Mouse (Mus musculus) left cerebral cortex, adult 18-20 months (tissue): ENCODE data around the gene Cyp11a1. TPM values are rescaled to one million over a fixed set of nuclear protein-coding genes. Genes with fewer than 3 reads are reported as not detected.

ENCODE experiments used
- DNase-seq, 2 experiments: peaks; one replicate each; pipeline ENCODE4 v3.0.0; 2021 to 2022; ENCODE audit warnings: low spot score in 2 of 2, mixed read lengths in 1 of 2
- total RNA-seq, 2 experiments: library from RNA; stranded (reverse); gene quantifications; 2 replicates each; pipeline ENCODE4 v1.2.3; 2021

Cyp11a1 gene
- total RNA-seq, 2 experiments from 2014 or later: 1.8 to 2.7 TPM

DNA sequence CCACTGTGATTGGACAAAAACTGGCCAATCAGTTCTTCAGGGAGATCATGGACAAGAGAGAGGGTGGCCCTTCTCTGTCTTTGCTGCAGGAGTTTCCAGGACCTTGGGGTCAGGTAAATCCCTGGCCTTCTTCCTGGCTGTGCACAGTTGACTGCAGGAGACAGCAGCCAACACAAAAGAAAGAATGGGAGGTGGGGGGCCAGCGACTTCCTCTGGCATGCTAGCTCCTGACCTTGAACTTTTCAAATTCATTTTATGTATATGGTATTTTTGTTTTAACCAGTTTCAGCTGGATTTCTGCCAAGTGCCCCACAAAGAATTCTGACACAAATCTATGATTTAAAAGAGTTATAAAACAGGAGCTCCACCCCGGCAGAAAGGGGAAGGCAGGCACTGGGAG, 2.9 kb upstream of the Cyp11a1 start:
- no peak for DNase-seq

DNA sequence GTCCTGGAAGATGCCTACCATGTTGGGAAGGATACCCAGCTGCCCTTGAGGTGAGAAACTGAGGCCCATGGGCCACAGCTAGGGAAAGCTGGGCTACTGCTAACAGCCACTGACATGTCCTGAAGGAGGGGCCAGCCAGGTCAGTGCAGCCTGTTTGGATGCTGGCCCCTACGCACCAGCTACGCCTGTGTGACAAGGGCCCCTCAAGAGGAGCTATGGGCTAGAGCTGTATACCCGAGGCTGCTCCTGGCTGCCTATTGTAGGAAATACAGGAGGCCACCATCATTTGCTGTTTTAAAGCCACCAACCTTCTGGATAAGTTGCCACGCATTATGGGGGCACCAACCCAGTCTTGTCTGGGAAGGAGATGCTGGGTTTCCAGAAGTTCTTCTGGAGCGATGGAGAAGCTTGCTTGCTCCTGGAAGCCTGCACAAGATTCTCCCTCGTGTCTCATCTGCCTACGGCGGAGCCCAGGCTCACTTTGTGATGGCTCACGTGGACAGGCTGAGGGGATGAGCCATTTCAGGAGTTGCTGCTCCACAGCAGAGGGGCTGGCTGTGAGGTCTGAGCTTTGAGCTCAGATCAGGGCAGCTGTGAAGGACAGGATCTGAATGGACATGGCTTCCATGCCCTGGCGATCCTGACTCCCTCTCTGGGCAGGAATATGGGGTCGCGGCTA, 2.3 kb downstream of the Cyp11a1 start:
- no peak for DNase-seq

DNA sequence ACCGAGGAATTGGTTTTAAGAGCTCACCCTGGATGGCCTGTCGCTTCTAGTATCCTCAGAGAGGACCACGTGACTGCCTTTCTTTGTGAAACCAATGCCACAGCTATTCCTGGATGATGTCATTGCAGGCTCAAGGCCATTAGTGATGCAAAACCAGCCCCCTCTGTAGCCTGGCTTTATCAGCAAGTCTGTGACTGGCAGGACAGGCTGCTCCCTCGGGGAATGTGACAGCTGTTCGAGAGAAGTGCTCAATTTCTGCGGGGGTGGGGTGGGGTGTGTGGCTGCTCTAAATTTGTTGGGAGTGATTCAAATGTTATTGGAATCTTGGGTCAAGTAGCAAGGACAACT, 2.8 kb downstream of the Cyp11a1 start:
- no peak for DNase-seq

DNA sequence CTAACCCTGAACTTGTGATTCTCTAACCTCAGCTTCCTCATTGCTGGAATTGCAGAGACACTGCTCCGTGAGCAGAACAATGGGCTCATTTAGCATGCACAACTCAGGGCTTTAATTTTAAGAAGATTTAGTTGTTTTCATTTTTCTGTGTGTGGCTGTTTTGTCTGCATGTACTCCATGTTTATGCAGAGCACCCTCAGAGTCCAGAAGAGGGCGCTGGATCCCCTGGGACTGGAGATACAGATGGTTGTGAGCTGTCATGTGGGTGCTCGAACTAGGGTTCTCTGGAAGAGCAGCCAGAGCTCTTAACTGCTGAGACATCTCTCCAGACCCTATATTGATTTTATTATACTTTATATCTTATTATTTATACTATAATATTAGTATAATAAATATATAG, 3.4 kb downstream of the Cyp11a1 start:
- no peak for DNase-seq

DNA sequence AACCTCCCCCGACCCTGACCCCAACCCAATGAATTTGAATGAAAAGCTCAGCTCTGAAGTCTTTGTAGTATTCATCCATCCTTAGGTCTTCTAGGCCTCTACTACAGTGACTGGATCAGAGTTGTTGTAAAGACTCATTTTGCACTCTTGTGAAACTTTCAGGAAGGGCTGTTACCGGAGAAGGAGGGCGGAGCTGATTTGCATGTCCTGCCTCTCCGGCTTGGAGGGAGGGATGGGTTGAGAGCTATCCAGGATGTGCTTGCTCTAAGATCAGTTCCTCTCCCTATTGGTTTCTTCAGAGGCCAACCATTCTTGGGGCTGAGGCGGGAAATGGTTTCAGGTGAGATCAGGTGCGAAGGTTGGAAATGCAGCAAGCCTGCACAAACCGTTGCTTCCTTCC, 4.8 kb downstream of the Cyp11a1 start:
- no peak for DNase-seq

DNA sequence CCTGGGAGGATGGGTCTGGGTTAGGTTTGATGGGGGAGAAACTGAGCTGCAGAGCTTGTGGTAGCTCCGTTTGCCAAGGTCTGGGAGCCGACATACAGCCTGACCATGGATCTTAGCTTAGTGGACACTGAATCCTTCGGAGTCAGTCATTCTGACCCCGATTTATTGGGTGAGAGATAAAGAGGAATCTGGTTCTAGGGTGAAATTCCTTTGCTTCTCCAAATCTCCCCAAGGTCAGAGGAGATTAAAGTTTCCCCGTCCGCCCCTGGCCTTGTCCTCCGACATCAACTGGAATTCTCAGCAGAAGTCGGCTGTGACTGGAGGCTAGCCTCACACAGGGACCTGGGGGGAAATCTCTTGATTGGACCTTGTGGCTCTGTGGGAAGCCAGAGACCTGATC, 5.3 kb downstream of the Cyp11a1 start:
- DNase-seq: no peak

DNA sequence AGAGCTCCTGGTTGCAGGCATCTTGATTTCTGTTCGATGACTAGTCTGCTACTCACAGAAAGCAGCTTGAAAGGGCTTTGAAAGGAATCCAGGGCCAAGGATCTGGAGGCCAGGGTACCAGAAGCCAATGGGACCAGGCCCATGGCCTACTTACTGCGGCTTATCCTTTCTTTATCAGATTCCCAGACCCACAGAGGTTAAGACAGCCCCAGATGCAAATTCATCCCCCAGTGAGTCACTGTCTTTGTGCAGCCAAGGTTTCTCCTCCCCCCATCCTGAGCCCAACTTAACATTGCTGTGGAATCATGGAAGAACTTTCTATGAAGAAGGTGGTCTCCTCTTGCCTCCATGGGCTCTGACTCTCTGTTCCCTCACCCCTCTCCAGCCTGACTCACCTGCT, 6.3 kb downstream of the Cyp11a1 start:
- no peak for DNase-seq

DNA sequence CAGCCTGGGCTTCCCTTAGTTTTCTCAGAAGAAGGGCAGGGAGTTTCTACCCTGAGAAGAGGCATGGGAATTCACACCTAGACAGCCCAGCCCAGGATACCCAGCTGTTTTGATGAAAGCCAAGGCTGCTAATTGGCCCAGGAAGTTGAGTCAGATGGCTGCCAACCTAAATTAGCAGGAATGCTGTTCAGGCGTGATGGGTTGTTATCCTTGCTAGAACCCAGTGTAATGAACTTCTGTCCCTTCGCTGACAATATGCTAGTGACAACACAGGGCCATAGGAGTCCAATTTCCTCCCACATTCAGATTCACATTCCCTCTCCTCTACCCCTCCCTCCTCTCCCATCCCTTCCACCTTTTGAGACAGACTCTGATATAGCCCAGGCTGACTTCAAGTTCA, 6.7 kb downstream of the Cyp11a1 start:
- DNase-seq: no peak

DNA sequence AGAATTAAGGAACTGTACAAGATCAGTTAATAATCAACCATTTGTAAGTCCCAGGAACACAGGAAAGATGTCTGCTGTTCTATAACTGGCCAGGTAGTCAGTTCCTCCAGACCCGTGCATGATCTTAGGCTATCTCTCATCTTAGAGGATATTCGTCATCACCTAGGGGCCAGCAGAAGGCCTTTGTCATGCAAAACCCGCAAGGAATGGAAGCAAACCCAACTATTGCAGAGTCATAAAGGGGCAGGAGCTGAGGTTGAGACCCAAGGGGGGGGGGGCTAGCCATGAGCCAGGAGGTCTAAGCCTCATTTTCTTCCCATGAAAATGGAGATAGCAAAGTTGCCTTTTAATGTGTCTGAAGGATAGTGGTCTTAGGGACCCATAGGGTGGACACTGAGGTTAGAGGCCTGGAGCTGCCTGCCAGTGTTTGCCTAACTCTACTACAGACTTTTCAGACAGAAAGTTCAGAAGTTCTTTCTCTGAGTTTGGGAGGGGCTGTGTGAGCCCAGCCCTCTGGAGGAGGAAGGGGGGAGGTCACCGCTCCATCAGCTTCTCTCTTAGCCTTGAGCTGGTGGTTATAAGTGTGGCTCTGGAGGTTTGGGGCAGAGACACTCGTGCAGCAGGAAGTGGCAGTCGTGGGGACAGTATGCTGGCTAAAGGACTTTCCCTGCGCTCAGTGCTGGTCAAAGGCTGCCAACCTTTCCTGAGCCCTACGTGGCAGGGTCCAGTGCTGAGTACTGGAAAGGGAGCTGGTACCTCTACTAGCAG, 8.4 kb downstream of the Cyp11a1 start:
- DNase-seq: no peak

DNA sequence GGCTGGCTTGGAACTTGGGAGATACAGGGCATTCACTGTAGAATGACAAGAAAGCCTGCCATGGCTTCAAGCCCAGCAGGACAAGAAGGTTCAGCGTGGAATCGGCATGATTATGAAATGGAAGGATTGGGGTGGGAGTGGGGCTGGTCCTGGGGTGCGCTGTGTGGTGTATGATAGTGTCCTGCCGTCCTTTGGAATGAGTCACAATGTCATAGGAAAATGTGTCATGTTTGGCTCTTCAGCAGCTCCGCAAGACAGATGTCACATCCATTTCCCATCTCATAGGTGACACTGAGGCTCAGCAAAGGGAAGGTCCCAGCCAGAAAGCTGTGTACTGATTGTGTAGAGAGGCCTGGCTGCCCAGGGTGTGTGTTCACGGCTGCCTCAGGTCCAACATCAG, 9.6 kb downstream of the Cyp11a1 start:
- no peak for DNase-seq

DNA sequence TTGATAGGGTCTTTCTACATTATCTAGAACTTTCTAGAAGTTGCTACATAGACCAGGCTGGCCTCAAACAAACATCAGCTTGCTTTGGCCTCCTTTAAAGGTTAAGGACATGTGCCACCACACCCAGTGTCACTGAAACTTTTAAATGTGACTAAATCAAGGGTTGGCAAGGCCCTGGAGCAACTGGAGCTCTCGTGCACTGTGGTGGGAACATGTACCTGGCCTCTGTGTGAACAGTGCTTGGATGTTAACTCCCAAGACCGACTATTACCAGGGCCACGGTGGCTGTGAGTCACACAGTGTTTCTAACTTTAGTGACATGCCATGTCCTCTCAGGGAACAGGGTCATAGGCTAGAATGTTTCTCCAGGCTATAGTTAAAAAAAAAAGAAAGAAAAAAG, 10.8 kb downstream of the Cyp11a1 start:
- no peak for DNase-seq

DNA sequence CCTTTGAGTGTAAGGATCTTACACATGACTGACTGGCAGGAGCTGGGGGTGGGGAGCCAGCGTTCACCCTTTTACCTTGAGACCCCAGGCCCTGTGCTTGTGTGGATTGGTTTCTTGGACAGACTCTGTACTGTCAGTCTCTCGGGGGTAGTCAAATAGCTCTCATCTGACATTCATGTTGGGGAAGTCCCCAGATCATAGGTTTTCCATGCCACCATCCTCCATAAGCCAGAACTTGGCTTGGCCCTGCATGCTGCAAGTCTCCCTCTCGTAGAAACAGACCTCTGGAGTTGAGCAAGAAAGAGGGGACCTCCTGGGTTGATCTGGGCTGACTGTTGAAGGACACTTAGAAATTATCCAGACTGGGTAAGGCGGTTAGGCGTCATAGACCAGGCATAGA, 12.2 kb downstream of the Cyp11a1 start:
- DNase-seq: no peak

DNA sequence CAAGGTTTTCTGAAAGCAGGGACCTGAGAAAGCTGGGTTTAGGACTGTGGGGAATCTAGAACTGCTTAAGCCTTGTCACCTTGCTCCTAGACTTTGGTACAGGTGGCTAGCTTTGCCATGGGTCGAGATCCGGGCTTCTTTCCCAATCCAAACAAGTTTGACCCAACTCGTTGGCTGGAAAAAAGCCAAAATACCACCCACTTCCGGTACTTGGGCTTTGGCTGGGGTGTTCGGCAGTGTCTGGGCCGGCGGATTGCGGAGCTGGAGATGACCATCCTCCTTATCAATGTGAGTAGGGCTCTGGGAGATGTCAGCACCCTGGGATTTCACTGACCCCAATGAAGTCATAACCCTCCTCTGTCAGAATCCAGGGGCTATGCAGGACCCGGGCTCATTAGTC, 19.8 kb downstream of the Cyp11a1 start:
- DNase-seq: no peak

DNA sequence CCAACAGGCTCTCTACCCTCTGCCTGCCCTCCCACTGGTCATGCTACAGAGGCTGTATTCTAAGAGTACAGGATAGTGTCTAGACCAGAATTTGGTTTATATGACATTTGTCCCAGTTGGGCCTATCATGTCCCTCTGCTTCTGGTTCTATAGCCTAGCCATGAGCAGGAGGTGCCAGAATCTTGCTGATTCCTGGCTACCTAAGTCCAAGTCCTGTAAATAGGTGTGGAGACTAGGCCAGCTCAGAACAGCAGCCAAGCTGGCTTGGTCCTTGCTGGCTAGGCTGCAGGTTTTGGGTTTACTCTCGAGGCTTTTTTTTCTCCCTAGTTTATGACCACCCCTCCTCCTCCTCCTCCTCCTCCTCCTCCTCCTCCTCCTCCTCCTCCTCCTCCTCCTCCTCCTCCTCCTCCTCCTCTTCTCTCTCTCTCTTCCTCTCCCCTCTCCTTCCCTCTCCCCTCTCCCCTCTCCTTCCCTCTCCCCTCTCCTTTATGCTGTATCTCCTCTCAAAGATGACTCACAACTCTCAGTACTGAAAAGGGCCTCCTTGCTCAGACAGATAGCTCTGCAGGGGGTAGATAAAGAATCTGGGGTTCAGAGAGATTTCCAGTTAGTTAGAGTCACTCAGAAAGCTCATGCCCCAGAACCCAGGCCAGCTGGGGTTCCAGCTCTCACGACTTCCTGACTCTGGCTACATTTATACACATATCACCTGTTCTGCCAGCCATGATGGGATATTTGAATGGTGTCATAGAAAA, 21.4 kb downstream of the Cyp11a1 start:
- no peak for DNase-seq

DNA sequence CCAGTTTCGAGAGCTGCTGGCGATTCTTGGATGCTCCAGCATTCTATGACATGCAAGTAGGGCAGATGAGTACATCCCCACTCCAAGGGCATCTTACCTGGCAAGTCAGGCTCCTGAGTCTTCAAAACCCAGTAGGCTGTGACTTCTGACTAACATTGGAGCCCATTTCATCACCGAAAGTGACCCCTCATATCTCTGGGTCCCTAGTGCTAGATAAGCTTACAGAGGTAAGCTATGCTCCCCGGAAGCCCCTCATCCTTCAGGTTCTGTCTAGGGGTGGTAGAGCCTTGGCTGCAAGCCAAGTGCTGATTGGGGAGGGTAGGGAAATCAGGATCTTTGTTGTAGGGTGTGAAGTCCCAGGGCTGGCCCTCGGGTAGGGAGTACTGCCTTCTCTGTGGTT, 22.6 kb downstream of the Cyp11a1 start:
- DNase-seq: no peak

DNA sequence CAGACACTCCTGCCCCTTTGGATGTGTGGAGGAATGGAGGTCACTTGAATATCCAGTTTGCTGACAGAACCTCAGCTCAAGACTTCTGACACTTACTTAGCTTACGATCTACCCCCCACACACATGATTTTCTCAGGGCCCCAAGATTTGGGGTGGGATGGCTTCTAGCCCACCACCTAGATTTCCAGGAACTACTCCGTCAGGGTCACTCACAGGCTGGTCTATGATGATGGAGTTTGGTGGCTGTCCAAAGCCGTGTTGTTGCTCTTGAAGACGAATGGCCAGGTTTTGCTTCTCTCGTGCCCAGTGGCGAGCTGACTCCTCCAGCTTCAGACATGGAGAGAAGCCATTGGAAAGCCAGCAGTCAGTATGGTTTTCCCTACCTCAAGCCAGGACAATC, 23.4 kb downstream of the Cyp11a1 start:
- no peak for DNase-seq

DNA sequence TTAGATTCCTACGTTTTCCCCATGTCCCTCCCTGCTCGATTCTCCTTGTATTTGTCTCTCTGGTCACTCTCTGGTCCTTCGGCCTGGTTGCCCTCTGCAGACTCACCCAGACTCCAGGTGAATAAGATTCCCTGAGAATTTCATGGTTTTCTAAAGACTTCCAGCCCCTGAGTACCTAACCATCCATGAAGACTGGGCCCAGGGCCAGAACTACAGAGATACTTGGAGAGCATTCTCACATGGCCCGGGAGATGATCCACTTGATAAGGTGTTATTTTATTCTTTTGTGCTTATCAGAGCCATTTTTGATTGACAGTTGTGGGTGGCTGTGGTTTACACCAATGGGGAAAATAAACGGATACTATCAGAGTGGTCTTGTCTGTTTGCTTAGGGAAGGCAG, 25.7 kb downstream of the Cyp11a1 start:
- DNase-seq: no peak

DNA sequence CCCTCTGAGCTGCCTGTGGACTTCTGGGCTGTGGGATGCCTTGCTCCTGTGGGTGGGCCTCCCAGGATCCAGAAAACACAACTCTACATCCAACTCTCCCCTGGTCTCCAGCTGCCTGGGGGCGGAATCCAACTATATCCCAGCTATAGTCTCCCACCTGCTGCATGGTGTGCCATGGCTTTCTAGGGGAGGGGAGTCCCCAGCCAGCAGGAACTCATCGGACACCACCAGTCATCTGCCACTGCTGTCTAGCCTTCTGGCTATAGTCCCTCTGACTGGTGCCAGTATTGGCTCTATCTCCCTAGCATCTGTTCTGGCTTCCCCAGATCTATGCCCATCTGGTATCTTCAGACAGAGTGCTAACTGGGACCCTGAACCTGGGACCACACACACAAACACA, 29.3 kb downstream of the Cyp11a1 start:
- peak; percentile 61 to 73 for DNase-seq

DNA sequence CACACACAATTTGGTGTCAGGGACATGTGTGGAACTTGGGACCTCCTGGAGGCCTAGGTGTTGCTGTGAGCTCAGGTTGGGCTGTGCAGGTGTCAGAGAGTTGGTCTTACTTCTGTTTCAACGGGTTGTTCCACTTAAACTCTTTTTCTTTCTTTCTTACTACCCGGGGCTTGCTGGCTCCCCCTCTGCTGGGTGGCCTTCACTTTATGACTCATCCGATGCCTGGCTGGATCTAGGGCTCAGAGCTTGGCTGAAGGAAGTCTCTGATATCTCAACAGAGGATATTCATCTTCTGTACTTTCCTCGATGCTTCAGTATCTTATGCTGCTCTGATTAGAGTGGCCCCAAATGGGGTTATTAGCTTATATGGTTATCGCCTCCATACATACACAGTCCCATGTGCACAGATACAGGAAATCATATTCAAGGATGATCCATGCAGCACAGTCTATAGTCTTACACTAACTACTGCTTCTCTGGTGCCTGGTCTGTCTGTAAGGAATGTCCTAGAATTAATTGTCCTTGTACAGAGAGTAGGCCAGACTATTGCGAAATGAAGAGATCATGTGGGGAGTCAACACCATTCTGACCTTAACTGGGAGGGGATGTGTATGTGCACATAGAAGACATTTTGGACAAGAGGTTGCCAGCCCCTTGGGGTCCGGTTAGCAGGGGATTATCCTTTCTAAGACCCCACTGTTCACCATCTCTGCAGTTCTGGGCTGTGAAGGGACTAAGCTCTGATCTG, 29.9 kb downstream of the Cyp11a1 start:
- peak; percentile 30 to 33 for DNase-seq

DNA sequence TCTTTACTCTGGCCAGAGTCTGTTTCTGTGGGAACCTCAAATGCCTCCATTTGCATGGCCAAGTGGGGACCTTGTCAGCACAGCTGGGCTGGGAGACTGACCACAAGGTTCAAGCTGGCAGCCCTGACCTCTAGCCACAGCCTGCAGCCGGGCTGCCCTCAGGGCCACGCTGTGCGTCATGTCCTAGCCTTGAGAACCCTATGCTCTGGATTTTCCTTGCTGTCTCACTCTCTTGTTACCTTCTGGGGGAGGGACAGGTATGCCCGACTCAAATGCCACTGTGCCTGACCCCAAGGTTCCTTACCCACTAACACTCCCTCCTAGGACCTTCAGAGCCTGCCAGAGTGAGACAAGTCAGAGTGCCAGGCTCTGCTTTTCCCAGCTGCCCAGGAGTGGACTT, 30.8 kb downstream of the Cyp11a1 start:
- DNase-seq: no peak

DNA sequence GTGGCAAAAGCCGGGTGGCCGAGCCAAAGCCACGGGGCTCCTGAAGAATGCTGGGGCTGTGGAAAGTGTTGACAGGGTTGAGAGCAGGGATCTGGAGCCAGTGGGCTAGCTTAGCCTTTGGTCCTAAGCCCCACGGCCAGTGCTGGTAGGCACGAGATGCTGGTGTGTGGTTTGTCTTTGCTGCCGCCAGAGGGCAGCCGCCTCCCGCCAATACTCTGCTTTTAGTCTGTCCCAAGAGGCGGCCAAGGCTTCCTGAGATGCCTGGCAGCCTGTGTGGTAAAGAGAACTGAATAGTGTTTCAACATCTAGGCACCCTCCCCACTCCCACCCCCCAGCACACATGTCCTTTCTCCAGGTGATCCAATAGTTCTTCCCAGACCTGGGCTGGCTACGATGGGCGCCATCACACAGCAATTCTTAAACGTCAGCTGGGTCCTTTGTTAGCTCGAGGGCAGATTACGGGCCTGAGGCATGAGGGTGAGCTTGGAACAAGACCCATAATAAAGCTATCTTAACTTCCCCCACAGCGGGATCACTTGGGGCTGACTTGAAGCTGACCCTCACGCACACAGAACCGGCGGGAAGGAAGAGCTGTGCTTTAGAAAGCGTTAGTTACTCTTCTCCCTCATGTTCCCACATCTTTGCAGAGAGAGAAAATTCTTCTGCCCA, 32.4 kb downstream of the Cyp11a1 start:
- DNase-seq: peak; percentile 79 to 83
